20 mouse cellular contexts compared by ENCODE assay signal in the genomic region with DNA sequence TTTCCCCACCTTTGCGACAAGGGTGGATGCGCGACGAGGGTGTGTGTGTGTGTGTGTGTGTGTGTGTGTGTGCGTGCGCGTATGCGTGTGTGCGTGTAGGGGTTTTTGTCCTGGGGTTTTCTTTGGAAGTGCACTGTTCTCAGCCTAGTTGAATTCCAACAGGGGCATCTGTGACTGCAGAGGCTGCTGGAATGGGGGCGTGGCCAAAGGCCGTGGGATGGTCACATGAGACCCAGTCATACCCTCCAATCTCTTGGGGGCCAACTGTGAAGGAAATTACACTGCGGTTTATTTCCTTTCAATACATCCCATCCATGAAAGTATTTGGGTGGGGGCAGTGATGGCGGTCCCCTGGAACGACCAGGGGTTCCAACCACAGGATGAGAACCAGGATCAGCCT.
"Had no signal": no experiment of that assay in that cellular context is flagged by ENCODE, and none has a peak within 500 bp of the region (broad histone marks: within the 10 kb centered on the region; RNA-seq: fewer than 3 reads in every experiment).

No protein-coding gene starts in this region.

- H3K9me3 ChIP-seq: lung, embryonic 15.5 days; midbrain, embryonic 13.5 days; midbrain, embryonic 15.5 days; neural tube, embryonic 12.5 days had no signal

- H3K27ac ChIP-seq: lung, embryonic 15.5 days; macrophage; midbrain, embryonic 13.5 days; midbrain, embryonic 15.5 days; neural tube, embryonic 12.5 days had no signal

- H3K4me2 ChIP-seq: lung, embryonic 15.5 days; midbrain, embryonic 11.5 days; midbrain, embryonic 13.5 days; midbrain, embryonic 15.5 days; neural tube, embryonic 12.5 days had no signal

- H3K27me3 ChIP-seq: lung, embryonic 15.5 days; midbrain, embryonic 13.5 days; midbrain, embryonic 15.5 days; neural tube, embryonic 12.5 days had no signal

- DNase-seq: liver, postnatal 0 days; lung, adult 2 months; lung, postnatal 14 days; lung, postnatal 36 days; retina, postnatal 1 day; right cerebral cortex, adult 18-20 months; right cerebral cortex, postnatal 25 days; right cerebral cortex, postnatal 4 days; spleen, adult 18-20 months; thymus, adult 18-20 months; thymus, postnatal 14 days; thymus, postnatal 36 days had no signal

- H3K9ac ChIP-seq: liver, postnatal 0 days; lung, embryonic 15.5 days; midbrain, embryonic 13.5 days; midbrain, embryonic 15.5 days; neural tube, embryonic 12.5 days had no signal

- H3K4me3 ChIP-seq: lung, embryonic 15.5 days; megakaryocyte, embryonic 14.5 days; midbrain, embryonic 13.5 days; midbrain, embryonic 15.5 days; neural tube, embryonic 12.5 days had no signal

- ATAC-seq: liver, postnatal 0 days; lung, postnatal 0 days; midbrain, embryonic 13.5 days; midbrain, embryonic 15.5 days had no signal
